Mouse (Mus musculus) Patski (cell line): ENCODE measurements around the gene Itpkb. TPM values are rescaled to one million over a fixed set of nuclear protein-coding genes. Genes with fewer than 3 reads are reported as not detected.

ENCODE experiments used
- ATAC-seq: fragments of 100-300 bp; one replicate; pipeline ENCODE4 v1.8.0; 2021
- CTCF ChIA-PET: fragments of 350-600 bp; sonication (Branson Sonifier 250); formaldehyde crosslinking; loops from one replicate; lab custom pipeline; 2022; ENCODE audit warnings: inconsistent platforms; lab: Charles Lee
- POLR2A ChIA-PET: fragments of 350-600 bp; sonication (Branson Sonifier 250); formaldehyde crosslinking; loops from one replicate; lab custom pipeline; 2022; ENCODE audit warnings: antibody characterized with exemption, inconsistent platforms; lab: Charles Lee
- DNase-seq: peaks from one replicate; pipeline ENCODE4 v3.0.0-alpha.2; 2011; ENCODE audit warnings: low read depth, low spot score
- H3K27me3 ChIP-seq: fragments of 371-371 bp; one replicate; pipeline ENCODE4 v1.5.1; 2021
- CTCF ChIP-seq: fragments of 100-300 bp; IDR thresholded peaks from one replicate; pipeline ENCODE4 v1.5.1; 2021
- in situ Hi-C: fragments of 300-500 bp; cut with MboI; formaldehyde crosslinking; loops from 3 replicates; pipeline ENCODE4 v1.11.1; 2018; ENCODE audit warnings: low pct_unique_long_range_greater_than_20kb, mixed read lengths
- polyA plus RNA-seq: library from polyadenylated mRNA; unstranded; gene quantifications from one replicate; pipeline ENCODE4 v1.2.3, GENCODE M21; 2021

Gene Itpkb
- polyA plus RNA-seq, 1 experiment from 2014 or later: 15.4 TPM

DNA sequence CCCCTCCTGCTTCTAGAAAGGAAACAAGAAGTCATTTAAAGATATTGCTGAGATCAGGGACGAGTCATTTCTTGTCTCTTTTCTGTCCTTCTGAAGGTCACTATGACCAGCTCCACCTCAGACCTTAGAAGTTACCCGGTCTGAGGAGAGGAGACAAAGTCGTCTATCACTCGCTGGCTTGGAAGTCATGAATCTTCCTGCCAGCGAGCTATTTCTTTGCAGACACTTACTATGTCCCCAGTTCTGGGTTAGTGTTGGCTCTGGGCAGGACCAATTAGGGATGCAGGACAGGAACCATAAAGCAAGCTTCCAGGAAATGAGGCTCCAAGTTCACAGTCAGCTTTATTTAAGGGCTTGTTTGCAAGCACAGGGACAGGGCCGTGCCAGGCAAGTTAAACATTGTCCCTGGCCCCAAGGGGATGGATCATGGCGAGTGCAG is 27.6 kb downstream of the Itpkb start:
- ChIA-PET POLR2A (interaction anchor here (0.7 kb wide), 1 partner anchor 69 kb away, joined by 3 read pairs; no protein-coding TSS in a partner anchor), CTCF (no interaction called here)
- in situ Hi-C loops: no loop called here
- DNase-seq (no peak), ATAC-seq (no peak)
- no peak for TF ChIP-seq CTCF
- no peaks in the 10 kb centered on the region for H3K27me3 ChIP-seq

DNA sequence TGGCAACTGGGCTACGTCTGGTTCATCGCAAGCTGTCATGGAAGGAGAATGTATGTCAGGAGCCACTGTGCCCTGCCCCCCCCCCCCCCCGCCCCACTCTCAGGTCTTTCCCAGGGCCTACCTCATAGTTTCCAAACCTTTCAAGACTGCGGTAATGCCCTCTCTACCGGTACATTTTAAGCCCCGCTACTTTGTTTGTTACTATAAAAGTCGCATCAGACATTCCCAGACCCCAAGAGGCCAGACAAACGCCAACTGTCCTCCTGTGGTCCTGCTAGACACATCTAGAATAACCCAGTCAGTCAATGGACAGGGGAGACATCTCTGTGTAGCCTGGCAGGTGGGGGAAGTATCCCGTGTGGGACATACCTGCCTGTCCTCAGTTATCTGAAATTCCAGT is 28.2 kb downstream of the Itpkb start:
- TF ChIP-seq CTCF: no peak
- ChIA-PET CTCF (no interaction called here), POLR2A (interaction anchor here (0.7 kb wide), 1 partner anchor 69 kb away, joined by 3 read pairs; no protein-coding TSS in a partner anchor)
- H3K27me3 ChIP-seq: no peaks in the 10 kb centered on the region
- in situ Hi-C loops: no loop called here
- ATAC-seq: no peak
- no peak for DNase-seq

DNA sequence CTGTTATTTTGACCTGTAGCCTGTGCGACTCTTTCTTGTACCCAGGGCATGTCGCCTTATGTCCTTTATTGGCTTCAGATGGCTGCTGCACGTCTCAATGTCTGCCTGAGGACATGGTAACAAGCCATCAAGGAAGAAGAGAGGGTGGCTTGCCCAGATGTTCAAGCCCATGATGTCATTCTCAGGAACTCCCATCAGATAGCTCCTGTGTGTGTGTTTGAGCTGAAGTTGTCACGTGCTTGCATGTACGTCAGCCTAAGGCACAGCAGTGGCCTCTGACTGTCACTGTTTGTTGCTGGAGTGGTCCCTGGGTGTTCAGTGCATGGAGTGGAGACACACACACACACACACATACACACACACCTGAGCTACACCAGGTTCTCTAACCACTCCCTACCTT is 29.0 kb downstream of the Itpkb start:
- ChIA-PET POLR2A (no interaction called here), CTCF (no interaction called here)
- no peak for TF ChIP-seq CTCF
- no peaks in the 10 kb centered on the region for H3K27me3 ChIP-seq
- ATAC-seq (no peak), DNase-seq (no peak)
- in situ Hi-C loops: no loop called here

DNA sequence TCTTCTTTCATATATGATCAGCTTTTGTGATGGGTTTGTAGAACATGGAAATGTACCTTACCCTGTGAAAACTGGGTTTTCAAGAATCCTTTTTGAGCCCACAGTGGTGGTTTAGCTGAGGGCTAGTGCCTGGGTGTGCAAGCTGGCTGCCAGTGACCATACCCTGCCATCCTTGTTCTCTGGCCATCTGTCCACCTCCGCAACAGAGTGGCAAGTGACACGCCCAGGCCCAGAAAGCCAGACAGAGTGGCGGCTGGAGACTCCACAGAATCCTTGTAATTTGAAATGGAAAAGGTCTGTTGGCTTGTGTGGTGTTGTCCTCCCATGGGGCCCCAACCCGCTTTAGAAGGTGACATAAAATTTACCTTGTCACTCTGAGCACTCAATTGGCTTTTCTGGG is 31.9 kb downstream of the Itpkb start:
- no peak for TF ChIP-seq CTCF
- no peaks in the 10 kb centered on the region for H3K27me3 ChIP-seq
- ATAC-seq (no peak), DNase-seq (no peak)
- POLR2A ChIA-PET: interaction anchor here (0.6 kb wide), 2 partner anchors 32 to 374 kb away, joined by 3 to 4 read pairs; no protein-coding TSS in a partner anchor
- CTCF ChIA-PET: no interaction called here
- in situ Hi-C loops: no loop called here

DNA sequence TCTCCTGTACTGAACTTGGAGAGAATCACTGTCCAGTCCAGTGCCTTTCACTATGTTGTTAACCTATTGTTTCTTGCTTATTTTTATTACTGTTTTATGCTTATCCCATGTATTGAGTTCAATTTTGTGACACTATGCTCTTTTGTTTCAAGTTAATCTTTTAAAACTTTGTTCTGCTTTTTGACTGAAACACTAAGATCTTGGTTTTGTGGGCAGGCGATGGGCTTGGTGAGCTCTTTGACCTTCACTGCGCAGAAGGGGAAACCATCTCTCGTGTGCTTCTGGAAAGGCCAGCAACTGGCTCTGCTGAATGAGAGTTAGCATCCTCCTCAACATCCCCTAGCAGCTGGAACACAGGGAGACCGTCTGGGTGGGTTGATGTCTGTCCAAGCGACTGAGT is 32.6 kb downstream of the Itpkb start:
- no peak for TF ChIP-seq CTCF
- CTCF ChIA-PET: interaction anchor here (0.7 to 1.3 kb wide), 4 partner anchors 8 to 94 kb away, joined by 3 to 6 read pairs (median 4); no protein-coding TSS in a partner anchor
- DNase-seq (no peak), ATAC-seq (no peak)
- no peaks in the 10 kb centered on the region for H3K27me3 ChIP-seq
- POLR2A ChIA-PET: interaction anchor here (0.7 kb wide), 1 partner anchor 19 kb away, joined by 3 read pairs; no protein-coding TSS in a partner anchor
- in situ Hi-C loops: no loop called here

DNA sequence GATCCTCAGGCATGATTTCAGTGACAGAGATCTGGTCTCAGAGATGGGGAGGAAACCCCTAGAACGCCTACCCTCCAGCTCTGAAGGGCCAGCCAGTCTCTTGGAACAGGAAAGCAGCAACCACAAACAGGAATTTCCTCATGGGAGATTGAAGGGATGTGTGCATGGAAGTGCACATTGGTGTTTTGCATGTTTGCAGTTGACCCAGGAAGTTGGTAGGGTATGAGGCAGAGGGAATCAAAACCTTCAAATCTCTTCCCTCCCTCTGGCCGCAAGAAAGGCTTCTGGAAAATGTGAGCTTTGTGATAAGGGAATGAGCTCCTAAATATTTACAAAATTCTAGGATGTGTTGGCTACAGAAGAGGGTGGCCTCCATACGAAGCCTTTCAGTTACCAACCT is 33.0 kb downstream of the Itpkb start:
- ChIA-PET CTCF (interaction anchor here (0.7 to 1.3 kb wide), 4 partner anchors 9 to 94 kb away, joined by 3 to 6 read pairs (median 4); no protein-coding TSS in a partner anchor), POLR2A (interaction anchor here (0.7 kb wide), 1 partner anchor 19 kb away, joined by 3 read pairs; no protein-coding TSS in a partner anchor)
- in situ Hi-C loops: no loop called here
- TF ChIP-seq CTCF: no peak
- no peaks in the 10 kb centered on the region for H3K27me3 ChIP-seq
- ATAC-seq: no peak
- no peak for DNase-seq

DNA sequence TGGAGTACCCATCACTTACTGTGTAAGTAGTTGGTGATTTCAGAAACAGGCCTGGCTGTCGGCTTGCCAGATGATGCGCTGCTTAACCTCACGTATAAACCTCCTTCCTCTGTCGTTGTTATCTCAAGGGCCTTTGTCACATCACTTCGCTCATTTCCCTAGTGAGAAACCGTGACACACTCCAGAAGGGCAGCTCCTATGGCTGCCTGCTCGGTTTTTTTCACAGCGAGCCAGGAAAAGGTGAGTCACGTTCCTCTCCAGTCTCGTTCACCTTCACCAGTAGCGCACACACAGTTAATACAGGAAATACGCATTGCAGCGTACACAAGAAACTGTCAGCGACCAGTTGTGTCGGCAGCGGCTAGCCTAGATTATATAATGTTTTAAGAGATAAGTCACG is 33.7 kb downstream of the Itpkb start:
- peak; percentile 67 for DNase-seq
- ChIA-PET CTCF (interaction anchor here (1.0 to 1.3 kb wide), 3 partner anchors 11 to 95 kb away, joined by 3 to 6 read pairs (median 4); no protein-coding TSS in a partner anchor), POLR2A (no interaction called here)
- in situ Hi-C loops: no loop called here
- no peak for TF ChIP-seq CTCF
- H3K27me3 ChIP-seq: no peaks in the 10 kb centered on the region
- ATAC-seq: peak; percentile 48

DNA sequence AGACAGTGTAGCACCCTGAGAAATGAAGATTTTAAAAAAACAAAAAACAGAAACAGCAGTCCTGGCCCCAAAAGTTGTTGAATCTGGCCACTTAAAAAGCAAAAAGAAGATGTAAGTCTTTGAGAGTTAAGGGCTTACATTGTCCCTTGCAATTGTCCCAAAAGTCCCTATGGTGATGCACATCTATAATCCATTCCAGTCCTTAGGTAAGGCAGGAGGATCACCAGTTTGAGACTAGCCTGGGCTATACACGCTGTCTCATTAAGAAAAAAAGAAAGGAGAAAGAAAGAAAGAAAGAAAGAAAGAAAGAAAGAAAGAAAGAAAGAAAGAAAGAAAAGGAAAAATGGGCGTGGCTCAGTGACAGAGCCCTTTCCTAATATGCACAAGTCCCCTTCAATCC is 34.4 kb downstream of the Itpkb start:
- in situ Hi-C loops: no loop called here
- DNase-seq: no peak
- no peaks in the 10 kb centered on the region for H3K27me3 ChIP-seq
- ATAC-seq: no peak
- ChIA-PET POLR2A (no interaction called here), CTCF (no interaction called here)
- no peak for TF ChIP-seq CTCF

DNA sequence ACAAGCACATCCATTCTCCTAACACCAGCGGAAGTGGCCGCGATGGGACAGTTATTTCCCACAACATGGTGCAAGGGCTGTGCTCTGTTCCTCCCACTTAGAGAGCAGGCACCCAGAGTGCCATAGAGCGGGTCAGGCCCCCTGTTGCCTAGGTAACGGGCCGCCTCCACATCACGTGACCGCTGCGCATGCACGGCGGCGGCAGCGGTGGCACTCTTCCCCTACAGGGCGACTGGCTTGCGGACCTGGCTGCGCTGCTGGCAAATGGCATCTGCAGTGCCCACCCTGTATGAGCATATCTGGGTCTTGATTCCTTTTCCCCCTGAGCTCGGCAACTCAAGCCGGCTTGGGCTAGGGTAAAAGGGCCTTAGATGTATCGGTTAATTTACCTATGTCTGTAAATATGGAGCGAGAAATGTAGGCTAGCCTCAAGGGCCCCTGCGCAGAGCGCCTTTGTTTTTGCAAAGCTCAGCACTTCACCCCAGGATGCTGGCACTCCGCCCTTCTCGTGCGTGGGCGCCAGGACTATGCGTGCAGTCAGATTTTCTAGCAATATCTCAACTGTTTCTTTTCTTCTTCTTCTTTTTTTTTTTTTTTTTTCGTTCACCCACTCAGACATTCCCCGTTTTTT is 35.0 kb downstream of the Itpkb start:
- in situ Hi-C loops: no loop called here
- H3K27me3 ChIP-seq: no peaks in the 10 kb centered on the region
- POLR2A ChIA-PET: interaction anchor here (0.6 kb wide), 2 partner anchors 21 to 39 kb away, joined by 3 to 6 read pairs; no protein-coding TSS in a partner anchor
- no peak for TF ChIP-seq CTCF
- CTCF ChIA-PET: interaction anchor here (1.2 kb wide), 1 partner anchor 10 kb away, joined by 4 read pairs; no protein-coding TSS in a partner anchor
- peak; percentile 32 for ATAC-seq
- DNase-seq: no peak

DNA sequence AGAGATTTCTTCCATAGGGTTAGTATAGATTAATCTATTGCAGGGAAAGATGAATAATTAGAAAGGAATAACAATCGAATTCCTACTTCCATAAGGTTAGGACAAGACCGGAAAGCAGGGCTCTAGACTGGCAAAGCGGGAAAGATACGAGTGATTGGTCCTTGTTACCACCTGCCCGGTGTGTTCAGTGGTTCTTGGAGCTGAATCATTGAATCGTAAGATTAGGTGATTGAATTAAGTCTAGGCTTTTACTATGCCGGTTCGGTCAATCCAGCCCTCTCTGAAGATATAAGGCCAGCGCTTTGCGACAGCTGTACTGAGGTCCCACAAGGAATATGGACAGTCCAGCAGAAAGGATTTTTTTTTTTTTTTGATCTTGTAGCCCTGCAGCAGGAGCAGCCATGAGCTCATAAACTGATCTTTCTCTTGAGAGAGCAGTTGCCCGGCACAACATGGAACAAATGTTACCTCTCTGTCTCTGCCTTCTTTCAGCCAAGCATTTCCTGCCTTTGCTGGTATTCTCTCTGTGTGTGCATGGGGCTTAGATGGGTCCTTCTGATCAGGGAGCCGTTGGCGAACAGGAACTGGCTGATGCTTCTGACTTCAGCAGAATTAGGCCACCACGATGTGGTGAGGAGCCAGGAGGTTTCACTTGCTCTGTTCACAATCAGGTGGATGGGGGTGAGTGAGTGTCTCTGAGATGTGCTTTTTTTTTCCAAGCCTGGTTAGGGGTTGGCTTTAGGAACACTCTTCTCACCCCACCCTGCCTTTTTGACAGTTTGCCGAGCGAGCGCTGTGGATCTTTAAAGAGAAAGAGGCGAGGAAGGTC is 35.9 kb downstream of the Itpkb start:
- CTCF ChIA-PET: interaction anchor here (1.1 to 1.2 kb wide), 2 partner anchors 9 to 12 kb away, joined by 3 to 4 read pairs; no protein-coding TSS in a partner anchor
- POLR2A ChIA-PET: interaction anchor here (0.6 kb wide), 2 partner anchors 20 to 38 kb away, joined by 3 to 6 read pairs; no protein-coding TSS in a partner anchor
- TF ChIP-seq CTCF: no peak
- no peak for ATAC-seq
- H3K27me3 ChIP-seq: no peaks in the 10 kb centered on the region
- in situ Hi-C loops: no loop called here
- no peak for DNase-seq
